Mouse (Mus musculus): ENCODE data around the gene Prkce. TPM values are rescaled to one million over a fixed set of nuclear protein-coding genes. Genes with fewer than 3 reads are reported as not detected.

Prkce gene
- total RNA-seq, 2 experiments from 2014 or later = 9.3 to 10.2 TPM

GRCm38 (mm10) chr17:86383699-86384572 lies 216.4 kb downstream of the Prkce start:
- no peak for DNase-seq
- no peak for TF ChIP-seq CTCF (IDR thresholded peaks at IDR 0.05)
- H3K4me3 ChIP-seq = no peak overlapping the region
- H3K27ac ChIP-seq = no peak overlapping the region
- intact Hi-C loops (cut with DNase I) = no loop called here

DNA sequence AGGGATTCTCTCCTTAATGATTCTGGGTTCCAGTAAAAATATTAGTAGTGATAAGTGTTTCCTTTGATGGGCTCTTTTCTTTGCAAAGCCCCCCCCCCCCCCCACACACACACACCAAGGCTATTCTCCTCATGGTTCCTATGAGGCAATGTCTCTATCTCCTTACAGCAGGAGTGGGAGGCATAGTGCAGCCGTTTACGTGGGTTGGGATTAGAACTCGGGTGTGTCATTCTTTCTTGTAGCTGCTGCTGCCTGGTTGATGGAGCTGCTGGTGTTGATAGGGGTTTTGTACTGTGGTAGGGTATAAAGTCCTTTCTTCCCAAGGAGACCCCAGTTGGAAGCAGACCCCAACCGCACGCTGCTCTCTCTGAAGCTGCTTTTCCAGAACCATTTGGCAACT lies 224.9 kb downstream of the Prkce start:
- no peak for TF ChIP-seq CTCF (IDR thresholded peaks at IDR 0.05)
- Histone ChIP-seq H3K27ac (no peak overlapping the region), H3K4me3 (no peak overlapping the region)
- intact Hi-C loops (cut with DNase I) = no loop called here
- no peak for DNase-seq

DNA sequence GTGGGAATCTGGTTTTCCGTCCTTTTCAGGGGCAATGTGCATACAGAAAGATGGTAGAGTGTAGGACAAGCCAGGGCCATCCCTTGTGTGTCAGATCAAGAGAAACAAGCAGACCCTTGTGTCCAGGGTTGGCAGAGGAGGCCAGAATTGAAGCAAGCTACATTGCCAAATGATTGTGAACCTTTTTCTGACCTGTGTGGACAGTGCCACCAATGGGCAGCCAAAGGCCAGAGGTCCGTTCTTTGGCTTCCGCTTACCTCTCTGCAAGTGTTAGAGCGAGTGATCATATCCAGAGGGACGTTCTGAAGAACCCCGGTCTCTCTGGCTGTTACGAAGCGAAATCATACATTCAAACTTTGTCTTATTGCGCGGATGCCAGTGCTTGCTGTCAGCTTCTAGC lies 225.6 kb downstream of the Prkce start:
- TF ChIP-seq CTCF (IDR thresholded peaks at IDR 0.05) = no peak
- Histone ChIP-seq H3K27ac (no peak overlapping the region), H3K4me3 (no peak overlapping the region)
- no peak for DNase-seq
- intact Hi-C loops (cut with DNase I) = no loop called here

DNA sequence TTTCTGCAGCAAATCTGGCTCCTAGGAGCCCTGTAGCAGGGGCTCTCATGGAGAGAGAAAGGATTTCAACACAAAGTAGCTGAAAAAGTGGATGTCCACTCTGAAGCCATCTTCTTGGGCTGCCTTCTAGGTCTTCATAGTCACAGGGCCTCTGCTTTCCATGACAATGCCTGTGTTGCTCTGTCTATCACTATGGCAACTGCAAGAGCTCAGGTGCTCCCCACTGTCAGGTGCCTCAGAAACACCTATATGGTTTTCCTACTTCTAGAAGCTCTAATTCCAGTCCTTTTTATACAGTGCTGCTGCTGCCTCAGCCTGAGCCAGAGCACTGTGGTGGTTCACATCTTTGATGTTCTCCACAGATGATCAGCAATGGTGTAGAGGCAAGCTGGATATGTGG lies 229.5 kb downstream of the Prkce start:
- no peak for TF ChIP-seq CTCF (IDR thresholded peaks at IDR 0.05)
- intact Hi-C loops (cut with DNase I) = no loop called here
- no peak for DNase-seq
- Histone ChIP-seq H3K27ac (no peak overlapping the region), H3K4me3 (no peak overlapping the region)

- no peak overlapping the region for H3K4me3 ChIP-seq
- no peak for DNase-seq
- no peak overlapping the region for H3K27ac ChIP-seq
- TF ChIP-seq CTCF (IDR thresholded peaks at IDR 0.05) = no peak
- intact Hi-C loops (cut with DNase I) = no loop called here
These were observed 230.1 kb downstream of the Prkce start for GRCm38 (mm10) chr17:86397647-86398046.

DNA sequence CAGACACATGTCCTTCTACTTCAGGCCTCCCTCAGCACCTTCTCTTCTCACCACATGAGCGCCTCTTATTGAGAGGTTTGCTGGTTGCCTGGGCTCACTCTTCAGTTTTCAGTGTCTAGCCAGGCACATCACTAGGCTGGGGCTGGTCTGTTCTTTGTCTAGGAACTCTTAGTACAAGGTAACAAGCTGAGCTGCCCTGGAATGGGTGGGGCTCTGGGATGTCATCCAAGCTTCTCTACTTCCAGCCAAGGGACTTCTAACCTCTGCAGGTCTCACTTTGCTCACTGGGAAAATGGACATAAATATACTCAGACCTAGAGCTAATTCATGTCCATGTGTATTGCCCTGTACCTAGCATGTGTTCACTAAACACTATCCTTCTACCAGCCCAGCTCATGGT lies 230.6 kb downstream of the Prkce start:
- Histone ChIP-seq H3K27ac (no peak overlapping the region), H3K4me3 (no peak overlapping the region)
- intact Hi-C loops (cut with DNase I) = no loop called here
- no peak for DNase-seq
- no peak for TF ChIP-seq CTCF (IDR thresholded peaks at IDR 0.05)

- peak; percentile 28 for DNase-seq
- no peak for TF ChIP-seq CTCF (IDR thresholded peaks at IDR 0.05)
- intact Hi-C loops (cut with DNase I) = no loop called here
- no peak overlapping the region for H3K4me3 ChIP-seq
- no peak overlapping the region for H3K27ac ChIP-seq
These were observed 232.4 kb downstream of the Prkce start for GRCm38 (mm10) chr17:86400032-86400431.

- no peak overlapping the region for H3K27ac ChIP-seq
- DNase-seq = no peak
- intact Hi-C loops (cut with DNase I) = no loop called here
- no peak for TF ChIP-seq CTCF (IDR thresholded peaks at IDR 0.05)
- H3K4me3 ChIP-seq = no peak overlapping the region
These were observed 237.4 kb downstream of the Prkce start for GRCm38 (mm10) chr17:86404795-86405501.

GRCm38 (mm10) chr17:86405644-86406043 lies 238.1 kb downstream of the Prkce start:
- no peak for DNase-seq

GRCm38 (mm10) chr17:86407921-86408613 lies 240.5 kb downstream of the Prkce start:
- DNase-seq = peak; percentile 44
- Histone ChIP-seq H3K27ac (no peak overlapping the region), H3K4me3 (no peak overlapping the region)
- TF ChIP-seq CTCF (IDR thresholded peaks at IDR 0.05) = no peak
- intact Hi-C loops (cut with DNase I) = no loop called here

More at GRCm38 (mm10) chr17:86405644-86406043, 238.1 kb downstream of the Prkce start:
- intact Hi-C loops (cut with DNase I) = no loop called here
- Histone ChIP-seq H3K27ac (no peak overlapping the region), H3K4me3 (no peak overlapping the region)
- no peak for TF ChIP-seq CTCF (IDR thresholded peaks at IDR 0.05)

GRCm38 (mm10) chr17:86408614-86409006 lies 241.0 kb downstream of the Prkce start:
- DNase-seq = no peak
- intact Hi-C loops (cut with DNase I) = no loop called here
- 0 out of 2 replicates have a peak overlapping the region, but pooled peaks have one; percentile 20 for H3K27ac ChIP-seq
- TF ChIP-seq CTCF (IDR thresholded peaks at IDR 0.05) = no peak
- no peak overlapping the region for H3K4me3 ChIP-seq

GRCm38 (mm10) chr17:86409485-86409884 lies 241.9 kb downstream of the Prkce start:
- H3K4me3 ChIP-seq = no peak overlapping the region
- no peak for DNase-seq
- intact Hi-C loops (cut with DNase I) = no loop called here
- H3K27ac ChIP-seq = no peak overlapping the region
- TF ChIP-seq CTCF (IDR thresholded peaks at IDR 0.05) = no peak

GRCm38 (mm10) chr17:86410496-86410895 lies 242.9 kb downstream of the Prkce start:
- DNase-seq = no peak
- no peak for TF ChIP-seq CTCF (IDR thresholded peaks at IDR 0.05)
- H3K27ac ChIP-seq = no peak overlapping the region
- no peak overlapping the region for H3K4me3 ChIP-seq
- intact Hi-C loops (cut with DNase I) = no loop called here

Measured in gastrocnemius, adult 2 months (tissue).